Mouse (Mus musculus) MEL-GATA-1-ER (cell line): Measurements from ENCODE around the gene Map2k4.

Experiments
- DNase-seq: peaks from one replicate; pipeline ENCODE4 v3.0.0-alpha.2; 2012; ENCODE audit warnings: low read depth; ENCODE audit errors: extremely low read depth

Map2k4 gene

GRCm38 (mm10) chr11:65788154-65788553 is at the start of gene Map2k4:
Map2k4 (minus strand) TSS chr11:65788297.
- DNase-seq, result peak; percentile 63

- no peak for DNase-seq
Observed at GRCm38 (mm10) chr11:65824556-65824955, 36.5 kb upstream of the Map2k4 start.

- DNase-seq, result no peak
Observed at GRCm38 (mm10) chr11:65820877-65821276, 32.8 kb upstream of the Map2k4 start.

GRCm38 (mm10) chr11:65820280-65820679 is 32.2 kb upstream of the Map2k4 start:
- no peak for DNase-seq

GRCm38 (mm10) chr11:65818193-65818592 is 30.1 kb upstream of the Map2k4 start:
- no peak for DNase-seq

GRCm38 (mm10) chr11:65816237-65816636 is 28.1 kb upstream of the Map2k4 start:
- no peak for DNase-seq

- no peak for DNase-seq
Observed at GRCm38 (mm10) chr11:65814381-65814780, 26.3 kb upstream of the Map2k4 start.

- DNase-seq, result no peak
Observed at GRCm38 (mm10) chr11:65812088-65812487, 24.0 kb upstream of the Map2k4 start.

- no peak for DNase-seq
Observed at GRCm38 (mm10) chr11:65807601-65808000, 19.5 kb upstream of the Map2k4 start.

- peak; percentile 84 for DNase-seq
Observed at GRCm38 (mm10) chr11:65806909-65807504, 18.9 kb upstream of the Map2k4 start, which contains the start of gene Zkscan6. Zkscan6 (plus strand) TSS chr11:65807175.

- peak; percentile 73 for DNase-seq
Observed at GRCm38 (mm10) chr11:65806321-65806904, 18.3 kb upstream of the Map2k4 start.

GRCm38 (mm10) chr11:65801899-65802298 is 13.8 kb upstream of the Map2k4 start:
- no peak for DNase-seq

- no peak for DNase-seq
Observed at GRCm38 (mm10) chr11:65795896-65796295, 7.8 kb upstream of the Map2k4 start.

- no peak for DNase-seq
Observed at GRCm38 (mm10) chr11:65794428-65795219, 6.5 kb upstream of the Map2k4 start.

- no peak for DNase-seq
Observed at GRCm38 (mm10) chr11:65787421-65788151, 511 bp downstream of the Map2k4 start.

GRCm38 (mm10) chr11:65786160-65786559 is 1.9 kb downstream of the Map2k4 start:
- no peak for DNase-seq

GRCm38 (mm10) chr11:65781596-65781995 is 6.5 kb downstream of the Map2k4 start:
- DNase-seq, result no peak

GRCm38 (mm10) chr11:65779578-65779977 is 8.5 kb downstream of the Map2k4 start:
- no peak for DNase-seq

- no peak for DNase-seq
Observed at GRCm38 (mm10) chr11:65779066-65779465, 9.0 kb downstream of the Map2k4 start.

- DNase-seq, result no peak
Observed at GRCm38 (mm10) chr11:65777810-65778209, 10.3 kb downstream of the Map2k4 start.

GRCm38 (mm10) chr11:65776906-65777611 is 11.0 kb downstream of the Map2k4 start:
- DNase-seq, result no peak
